Mouse (Mus musculus) megakaryocyte, embryonic 14.5 days (primary cell): ENCODE measurements around the gene Esr1.

Source experiments
- FLI1 ChIP-seq: IDR thresholded peaks from 2 replicates; pipeline ENCODE4 v1.6.1; 2012; ENCODE audit warnings: low read length, inconsistent platforms, mixed read lengths
- GATA1 ChIP-seq: IDR thresholded peaks from 3 replicates; pipeline ENCODE4 v1.6.1; 2012; ENCODE audit warnings: mixed read lengths, low read length, inconsistent platforms, borderline replicate concordance

GRCm38 (mm10) chr10:4598244-4598842, 13.1 kb upstream of the Esr1 start:
- TF ChIP-seq GATA1, result no peak
- TF ChIP-seq FLI1, result no peak
